ENCODE assay signal across 14 mouse cellular contexts in the genomic region with DNA sequence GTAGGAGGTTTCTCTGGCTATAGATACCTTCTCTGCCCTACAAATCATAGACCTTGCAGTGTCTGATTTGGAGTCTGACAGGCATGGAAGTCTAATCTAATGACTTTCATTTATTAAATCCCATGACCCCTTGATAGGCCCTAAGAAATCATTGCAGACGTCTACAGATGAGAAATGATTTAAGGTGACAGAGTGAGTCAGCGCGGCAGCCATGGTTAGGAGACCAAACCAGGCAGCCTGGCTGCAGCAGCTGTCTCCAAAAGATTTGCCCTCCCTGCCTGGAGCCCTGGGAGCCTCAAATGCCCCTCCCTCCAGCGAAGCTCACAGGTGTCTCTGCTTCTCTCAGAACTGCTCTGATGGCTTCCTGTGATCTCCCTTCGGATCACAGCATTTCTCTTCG. TPM values are rescaled to one million over a fixed set of nuclear protein-coding genes. Genes with fewer than 3 reads are reported as not detected.
"Had no signal": no experiment of that assay in that cellular context is flagged by ENCODE, and none has a peak within 500 bp of the region (broad histone marks: within the 10 kb centered on the region; RNA-seq: fewer than 3 reads in every experiment).

No protein-coding gene starts in this region.

- DNase-seq: gastrocnemius, adult 2 months; gastrocnemius, postnatal 10 days; gastrocnemius, postnatal 25 days; heart, adult 18-20 months; heart, postnatal 10 days; heart, postnatal 4 days; kidney, adult 18-20 months; kidney, adult 8-10 months; kidney, postnatal 10 days; kidney, postnatal 25 days; kidney, postnatal 4 days; liver; liver, embryonic 13.5 days had no signal

RNA-seq across cellular contexts. Expression of gene Tub, which starts 46.0 kb away (rescaled TPM):
- total RNA-seq: granulocyte monocyte progenitor cell, adult 5-6 weeks had no signal
